Mouse (Mus musculus) G1E (cell line): Measurements from ENCODE around the gene Rgs8.

Source experiments
- GATA2 ChIP-seq: IDR thresholded peaks from 2 replicates; pipeline ENCODE4 v1.6.1; 2012; ENCODE audit warnings: low read depth, low read length, inconsistent platforms, borderline replicate concordance
- POLR2AphosphoS5 ChIP-seq: IDR thresholded peaks from 2 replicates; pipeline ENCODE4 v1.6.1; 2012; ENCODE audit warnings: low read depth, low read length, inconsistent platforms; ENCODE audit not compliant: insufficient replicate concordance

GRCm38 (mm10) chr1:153683190-153683589 is 30.4 kb downstream of the Rgs8 start:
- no peak for TF ChIP-seq GATA2
- TF ChIP-seq POLR2AphosphoS5: no peak
